Mouse (Mus musculus) ovary, postnatal 10 days (tissue): ENCODE data around the gene Hnrnpu.
"Not testable (repeated sequence)": the region's sequence is repeated elsewhere in the genome, so short reads cannot be mapped to it uniquely, and the experiment has no call there.

Experiments used
- DNase-seq: peaks from one replicate; pipeline ENCODE4 v3.0.0; 2022; ENCODE audit warnings: low spot score

The Hnrnpu gene

GRCm38 (mm10) chr1:178337551-178338317, at the start of gene Hnrnpu:
Hnrnpu (minus strand) TSS chr1:178337797.
- peak; percentile 94 for DNase-seq

GRCm38 (mm10) chr1:178382165-178382564, 44.6 kb upstream of the Hnrnpu start:
- no peak for DNase-seq

DNA sequence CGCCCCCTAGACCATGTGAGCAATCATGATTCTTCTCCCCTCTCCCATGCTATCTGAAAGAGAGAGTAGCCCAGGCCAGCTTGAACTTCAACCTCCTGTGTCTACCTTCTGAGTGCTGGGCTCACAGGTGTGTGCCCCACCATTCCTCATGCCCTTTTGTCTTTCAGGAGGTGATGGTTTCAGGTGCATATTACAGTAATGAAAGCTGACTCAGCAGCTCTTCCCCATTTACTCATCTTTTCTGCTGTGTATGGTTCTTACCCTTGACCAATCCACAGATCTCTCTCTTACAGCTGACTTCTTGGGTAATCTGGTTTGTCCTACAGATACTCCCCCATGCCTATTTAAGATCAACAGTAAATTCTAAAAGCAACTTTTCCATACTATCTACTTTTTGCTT, 41.6 kb upstream of the Hnrnpu start:
- no peak for DNase-seq

- DNase-seq, result no peak
These were observed 40.5 kb upstream of the Hnrnpu start for GRCm38 (mm10) chr1:178378115-178378514.

GRCm38 (mm10) chr1:178376907-178377306, 39.3 kb upstream of the Hnrnpu start:
- DNase-seq, result no peak

DNA sequence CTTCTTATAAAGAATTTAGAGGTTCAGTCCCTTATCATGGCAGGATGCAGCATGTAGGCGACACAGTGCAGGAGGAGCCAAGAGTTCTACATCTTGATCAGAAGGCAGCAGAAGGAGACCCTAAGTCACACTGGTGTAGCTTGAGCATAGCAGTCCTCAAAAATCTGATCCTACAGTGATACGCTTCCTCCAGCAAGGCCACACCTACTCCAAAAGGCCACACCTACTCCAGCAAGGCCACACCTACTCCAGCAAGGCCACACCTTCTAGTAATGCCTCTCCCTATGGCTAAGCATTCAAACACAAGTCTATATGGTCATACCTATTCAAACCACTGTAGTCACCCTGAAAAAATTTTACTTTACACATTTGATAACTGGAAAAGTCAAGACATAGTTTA, 38.5 kb upstream of the Hnrnpu start:
- DNase-seq, result no peak

DNA sequence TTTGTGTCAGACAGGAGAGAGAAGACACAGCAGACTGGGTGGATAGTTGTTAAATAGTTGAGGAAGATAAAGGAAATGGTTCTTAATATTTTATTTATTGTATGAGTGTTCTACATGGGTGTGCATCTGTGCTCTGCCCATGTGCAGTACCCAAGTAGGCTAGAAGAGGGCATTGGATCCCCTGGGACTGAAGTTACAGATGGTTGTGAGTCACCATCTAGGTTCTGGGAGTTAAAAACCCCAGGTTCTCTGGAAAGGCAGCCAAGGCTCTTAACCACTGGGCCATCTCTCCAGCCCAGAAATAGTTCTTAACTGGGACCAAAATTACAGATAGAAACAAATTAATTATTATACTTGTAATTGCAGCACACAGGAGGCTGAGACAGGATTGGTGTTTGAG, 37.8 kb upstream of the Hnrnpu start:
- DNase-seq, result no peak

DNA sequence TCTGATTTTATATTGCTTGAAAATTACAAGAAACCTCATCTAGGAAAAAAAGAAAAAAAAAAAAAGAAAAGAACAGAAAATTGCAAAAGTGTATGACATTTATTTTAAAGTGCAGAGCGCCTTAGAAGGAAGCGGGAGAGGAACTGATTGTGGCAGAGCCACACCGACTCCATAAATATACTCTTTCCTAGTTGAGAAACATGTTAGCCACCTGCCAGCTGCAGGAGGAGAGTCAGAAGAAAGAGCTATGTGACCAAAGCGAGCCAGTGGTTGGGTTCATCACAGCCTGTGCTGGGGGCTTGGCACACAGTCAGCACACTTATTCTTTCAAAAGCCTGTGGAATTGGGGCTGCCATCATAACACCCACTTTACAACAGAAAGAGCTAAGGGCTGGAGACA, 35.1 kb upstream of the Hnrnpu start:
- no peak for DNase-seq

DNA sequence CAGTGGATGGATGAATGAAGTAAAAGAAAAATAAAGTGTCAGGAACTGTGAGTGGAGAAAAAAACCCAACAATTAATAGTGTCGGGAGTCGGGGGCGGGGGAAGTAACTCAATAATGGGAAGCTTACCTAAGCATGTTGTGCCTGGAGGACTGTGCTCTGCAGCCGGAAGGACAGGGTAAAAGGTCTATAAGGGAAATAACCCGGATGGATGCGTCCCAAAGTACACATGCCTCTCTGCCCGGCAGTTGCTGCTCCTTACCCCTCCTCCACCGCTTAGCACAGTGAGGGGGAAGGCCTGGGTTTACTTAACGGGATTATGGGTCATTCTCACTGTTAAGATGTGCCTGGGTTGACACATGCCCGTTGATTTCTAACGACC, 31.7 kb upstream of the Hnrnpu start:
- DNase-seq, result no peak

GRCm38 (mm10) chr1:178368548-178369271, 31.1 kb upstream of the Hnrnpu start:
- peak; percentile 59 for DNase-seq

GRCm38 (mm10) chr1:178368121-178368520, 30.5 kb upstream of the Hnrnpu start:
- no peak for DNase-seq

DNA sequence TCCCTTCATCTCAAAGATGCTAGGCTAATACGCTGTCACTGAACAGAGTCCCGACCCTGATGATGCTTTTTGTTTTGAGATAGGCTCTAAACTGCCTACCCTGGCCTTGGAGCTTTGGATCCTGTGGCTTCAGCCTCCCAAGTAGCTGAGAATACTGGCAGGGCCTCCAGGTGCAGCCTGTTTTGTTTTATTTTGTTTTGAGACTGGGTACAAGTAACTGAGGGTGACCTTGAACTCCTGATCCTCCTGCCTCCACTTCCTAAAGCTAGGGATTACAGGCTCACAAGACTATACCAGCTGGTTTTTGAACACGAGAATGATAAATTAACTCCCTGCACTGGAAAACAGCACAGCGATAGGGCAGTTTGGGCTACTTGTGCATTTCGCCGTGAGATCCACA, 27.6 kb upstream of the Hnrnpu start:
- DNase-seq, result no peak

GRCm38 (mm10) chr1:178360702-178361101, 23.1 kb upstream of the Hnrnpu start:
- DNase-seq, result no peak

DNA sequence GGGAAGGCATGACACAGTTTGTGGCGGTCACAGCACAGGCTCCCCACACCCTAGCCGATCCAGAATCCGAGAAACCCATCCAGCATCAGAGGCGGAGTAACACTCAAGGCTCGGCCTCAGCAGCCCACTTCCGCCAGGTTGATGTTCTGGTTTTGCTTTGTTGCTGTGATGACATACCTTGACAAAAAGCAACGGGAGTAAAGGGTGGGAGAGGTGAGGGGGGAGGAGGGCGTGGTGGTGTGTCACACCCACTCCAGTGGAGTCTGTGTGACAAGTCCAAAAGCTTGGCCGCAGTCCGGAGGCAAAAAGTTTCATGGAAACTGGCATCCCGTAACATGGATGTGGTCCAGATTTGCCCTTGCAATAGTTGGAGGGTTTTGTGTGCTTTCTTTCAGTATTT, 22.7 kb upstream of the Hnrnpu start:
- DNase-seq, result no peak

GRCm38 (mm10) chr1:178357776-178358710, 20.4 kb upstream of the Hnrnpu start:
- DNase-seq, result no peak

DNA sequence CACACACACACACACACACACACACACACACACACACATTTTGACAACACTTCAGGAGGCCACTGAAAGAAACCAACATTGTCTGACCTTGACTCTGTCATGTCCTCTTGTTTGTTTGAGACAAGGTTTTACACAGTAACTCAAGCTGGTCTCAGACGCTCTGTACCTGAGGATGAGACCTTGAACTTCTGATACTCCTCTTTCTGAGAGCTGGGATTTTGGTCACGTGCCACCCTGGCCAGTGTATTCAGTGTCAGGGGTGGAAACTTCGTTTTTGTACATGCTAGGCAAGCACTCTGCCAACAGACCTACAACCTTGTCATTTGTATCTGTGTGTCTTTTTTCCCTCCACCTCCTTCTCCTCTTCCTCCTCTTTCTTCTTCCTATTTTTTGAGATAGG, 17.0 kb upstream of the Hnrnpu start:
- no peak for DNase-seq

- DNase-seq, result no peak
These were observed 14.0 kb upstream of the Hnrnpu start for GRCm38 (mm10) chr1:178351643-178352042.

DNA sequence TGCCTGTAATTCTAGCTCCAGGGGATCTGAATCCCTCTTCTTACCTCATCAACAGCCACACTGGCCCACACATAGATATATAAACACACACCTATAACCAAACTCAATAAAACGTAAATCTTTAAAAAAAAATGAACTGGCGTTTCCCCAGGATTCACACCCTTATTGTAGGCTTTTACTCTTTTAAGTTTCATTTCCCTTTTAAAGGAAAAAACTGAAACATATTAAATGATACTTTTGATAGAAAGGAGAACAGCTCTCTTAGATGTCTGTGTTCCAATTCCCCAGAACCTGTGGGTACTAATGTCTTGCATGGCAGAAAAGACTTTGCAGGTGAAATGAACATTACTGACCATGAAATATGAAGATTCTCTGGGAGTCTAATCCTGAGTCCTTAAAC, 13.2 kb upstream of the Hnrnpu start:
- DNase-seq, result no peak

GRCm38 (mm10) chr1:178344071-178344805, 6.6 kb upstream of the Hnrnpu start:
- not testable (repeated sequence) for DNase-seq

DNA sequence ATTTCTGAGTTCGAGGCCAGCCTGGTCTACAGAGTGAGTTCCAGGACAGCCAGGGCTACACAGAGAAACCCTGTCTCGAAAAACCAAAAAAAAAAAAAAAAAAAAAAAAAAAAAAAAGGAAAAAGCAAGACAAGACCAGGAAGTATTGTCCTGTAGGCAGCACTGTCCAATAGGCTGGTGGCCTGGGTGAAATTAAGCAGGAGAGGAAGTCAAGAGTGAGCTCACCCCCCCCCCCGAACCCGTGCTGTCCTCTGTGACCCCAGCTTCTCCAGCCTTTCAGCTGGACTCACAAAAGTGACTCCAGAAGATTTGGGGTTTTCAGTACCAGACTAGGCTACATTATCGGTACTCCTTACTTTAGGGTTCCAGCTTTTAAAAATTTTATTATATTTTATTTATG, 5.0 kb upstream of the Hnrnpu start:
- no peak for DNase-seq

DNA sequence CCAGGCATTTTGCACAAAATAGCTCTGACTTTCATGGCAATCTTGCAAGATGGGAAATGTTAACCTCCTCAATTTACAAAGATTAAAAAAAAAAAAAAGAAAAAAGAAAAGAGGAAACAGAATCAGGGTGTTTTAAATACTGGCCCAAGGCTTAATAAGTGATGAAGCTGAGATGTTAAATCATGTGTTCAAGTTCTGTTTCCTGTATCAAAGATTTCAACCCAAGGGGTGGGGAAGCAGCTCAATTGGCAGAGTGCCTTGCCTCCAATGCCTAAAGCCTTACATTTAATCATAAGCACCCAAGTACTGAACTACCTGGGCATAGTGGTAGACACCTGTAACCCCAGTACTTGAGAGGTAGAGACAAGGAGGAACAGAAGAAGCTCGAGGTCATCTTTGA, 4.5 kb upstream of the Hnrnpu start:
- no peak for DNase-seq

DNA sequence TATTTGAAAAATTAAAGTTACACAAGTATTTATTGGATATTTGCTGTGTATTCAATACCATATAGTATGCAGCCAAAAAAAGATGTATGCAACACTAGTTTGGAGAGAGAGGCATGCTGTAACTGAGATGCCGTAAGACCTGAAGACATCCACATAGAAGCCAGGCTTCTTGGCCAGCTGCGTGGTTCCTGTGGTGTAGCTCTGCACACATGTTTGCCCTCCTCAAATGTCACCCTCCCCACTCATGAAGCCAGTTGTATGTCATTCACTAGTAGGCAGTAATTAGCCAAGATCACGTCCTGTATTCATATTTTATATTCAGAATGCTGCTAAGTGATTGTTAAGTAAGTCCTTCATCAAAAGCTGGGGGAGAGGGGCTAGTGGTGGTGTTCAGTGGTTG, 3.8 kb upstream of the Hnrnpu start:
- no peak for DNase-seq
